Mouse (Mus musculus): ENCODE measurements around the gene Oas3. TPM values are rescaled to one million over a fixed set of nuclear protein-coding genes. Genes with fewer than 3 reads are reported as not detected.

The Oas3 gene
- polyA plus RNA-seq, 1 experiment = 0.13 TPM

GRCm38 (mm10) chr5:120761901-120762300, 15.6 kb downstream of the Oas3 start:
- no peak for TF ChIP-seq CTCF (IDR thresholded peaks at IDR 0.05; ENCODE audit: extremely low read depth, insufficient read depth, low read length)
- no peak for TF ChIP-seq POLR2A (IDR thresholded peaks at IDR 0.05; ENCODE audit: extremely low read depth, insufficient read depth, low read length)
- H3K27ac ChIP-seq (ENCODE audit: insufficient read depth, low read length) = no peak overlapping the region

GRCm38 (mm10) chr5:120754215-120754614, 23.2 kb downstream of the Oas3 start:
- Histone ChIP-seq H3K4me3 (ENCODE audit: insufficient read depth, low read length) (no peak overlapping the region), H3K27ac (ENCODE audit: insufficient read depth, low read length) (no peak overlapping the region), H3K4me1 (ENCODE audit: control insufficient read depth, insufficient read depth, low read length) (no peaks in the 10 kb centered on the region)
- TF ChIP-seq POLR2A (IDR thresholded peaks at IDR 0.05; ENCODE audit: extremely low read depth, insufficient read depth, low read length) = no peak
- no peak for TF ChIP-seq CTCF (IDR thresholded peaks at IDR 0.05; ENCODE audit: extremely low read depth, insufficient read depth, low read length)

More at GRCm38 (mm10) chr5:120761901-120762300, 15.6 kb downstream of the Oas3 start:
- no peaks in the 10 kb centered on the region for H3K4me1 ChIP-seq (ENCODE audit: control insufficient read depth, insufficient read depth, low read length)
- H3K4me3 ChIP-seq (ENCODE audit: insufficient read depth, low read length) = no peak overlapping the region

GRCm38 (mm10) chr5:120752786-120753185, 24.7 kb downstream of the Oas3 start:
- H3K27ac ChIP-seq (ENCODE audit: insufficient read depth, low read length) = no peak overlapping the region
- no peak for TF ChIP-seq CTCF (IDR thresholded peaks at IDR 0.05; ENCODE audit: extremely low read depth, insufficient read depth, low read length)
- H3K4me3 ChIP-seq (ENCODE audit: insufficient read depth, low read length) = no peak overlapping the region
- no peaks in the 10 kb centered on the region for H3K4me1 ChIP-seq (ENCODE audit: control insufficient read depth, insufficient read depth, low read length)

- H3K4me3 ChIP-seq (ENCODE audit: insufficient read depth, low read length) = no peak overlapping the region
- TF ChIP-seq CTCF (IDR thresholded peaks at IDR 0.05; ENCODE audit: extremely low read depth, insufficient read depth, low read length) (no peak), POLR2A (IDR thresholded peaks at IDR 0.05; ENCODE audit: extremely low read depth, insufficient read depth, low read length) (no peak)
- no peaks in the 10 kb centered on the region for H3K4me1 ChIP-seq (ENCODE audit: control insufficient read depth, insufficient read depth, low read length)
- H3K27ac ChIP-seq (ENCODE audit: insufficient read depth, low read length) = no peak overlapping the region
Observed at GRCm38 (mm10) chr5:120751206-120751605, 26.3 kb downstream of the Oas3 start.

- no peaks in the 10 kb centered on the region for H3K4me1 ChIP-seq (ENCODE audit: control insufficient read depth, insufficient read depth, low read length)
- no peak within 1 kb of the TSS for H3K4me3 ChIP-seq (ENCODE audit: insufficient read depth, low read length)
- no peak for TF ChIP-seq CTCF (IDR thresholded peaks at IDR 0.05; ENCODE audit: extremely low read depth, insufficient read depth, low read length)
- no peak for TF ChIP-seq POLR2A (IDR thresholded peaks at IDR 0.05; ENCODE audit: extremely low read depth, insufficient read depth, low read length)
- no peak within 1 kb of the TSS for H3K27ac ChIP-seq (ENCODE audit: insufficient read depth, low read length)
Observed at GRCm38 (mm10) chr5:120749688-120750087, 27.8 kb downstream of the Oas3 start, which contains the start of gene Oas2. Oas2 (minus strand) TSS chr5:120749853.

- H3K4me1 ChIP-seq (ENCODE audit: control insufficient read depth, insufficient read depth, low read length) = no peaks in the 10 kb centered on the region
- no peak overlapping the region for H3K27ac ChIP-seq (ENCODE audit: insufficient read depth, low read length)
- no peak overlapping the region for H3K4me3 ChIP-seq (ENCODE audit: insufficient read depth, low read length)
- no peak for TF ChIP-seq POLR2A (IDR thresholded peaks at IDR 0.05; ENCODE audit: extremely low read depth, insufficient read depth, low read length)
- peak; percentile 50 for TF ChIP-seq CTCF (IDR thresholded peaks at IDR 0.05; ENCODE audit: extremely low read depth, insufficient read depth, low read length)
Observed at GRCm38 (mm10) chr5:120746451-120746850, 31.0 kb downstream of the Oas3 start.

GRCm38 (mm10) chr5:120742125-120742524, 35.3 kb downstream of the Oas3 start:
- Histone ChIP-seq H3K27ac (ENCODE audit: insufficient read depth, low read length) (no peak overlapping the region), H3K4me1 (ENCODE audit: control insufficient read depth, insufficient read depth, low read length) (no peaks in the 10 kb centered on the region), H3K4me3 (ENCODE audit: insufficient read depth, low read length) (no peak overlapping the region)
- TF ChIP-seq POLR2A (IDR thresholded peaks at IDR 0.05; ENCODE audit: extremely low read depth, insufficient read depth, low read length) = no peak
- TF ChIP-seq CTCF (IDR thresholded peaks at IDR 0.05; ENCODE audit: extremely low read depth, insufficient read depth, low read length) = peak; percentile 41

- Histone ChIP-seq H3K27ac (ENCODE audit: insufficient read depth, low read length) (no peak overlapping the region), H3K4me3 (ENCODE audit: insufficient read depth, low read length) (no peak overlapping the region), H3K4me1 (ENCODE audit: control insufficient read depth, insufficient read depth, low read length) (0 out of 2 replicates have a peak, but pooled peaks cover under 1% of the 10 kb centered on the region)
- no peak for TF ChIP-seq CTCF (IDR thresholded peaks at IDR 0.05; ENCODE audit: extremely low read depth, insufficient read depth, low read length)
- TF ChIP-seq POLR2A (IDR thresholded peaks at IDR 0.05; ENCODE audit: extremely low read depth, insufficient read depth, low read length) = no peak
Observed at GRCm38 (mm10) chr5:120734380-120734990, 43.0 kb downstream of the Oas3 start.

- TF ChIP-seq POLR2A (IDR thresholded peaks at IDR 0.05; ENCODE audit: extremely low read depth, insufficient read depth, low read length) (no peak), CTCF (IDR thresholded peaks at IDR 0.05; ENCODE audit: extremely low read depth, insufficient read depth, low read length) (no peak)
- Histone ChIP-seq H3K4me3 (ENCODE audit: insufficient read depth, low read length) (no peak overlapping the region), H3K4me1 (ENCODE audit: control insufficient read depth, insufficient read depth, low read length) (0 out of 2 replicates have a peak, but pooled peaks cover 1% of the 10 kb centered on the region), H3K27ac (ENCODE audit: insufficient read depth, low read length) (no peak overlapping the region)
Observed at GRCm38 (mm10) chr5:120733696-120734095, 43.8 kb downstream of the Oas3 start.

- Histone ChIP-seq H3K4me1 (ENCODE audit: control insufficient read depth, insufficient read depth, low read length) (0 out of 2 replicates have a peak, but pooled peaks cover 1% of the 10 kb centered on the region), H3K4me3 (ENCODE audit: insufficient read depth, low read length) (no peak overlapping the region), H3K27ac (ENCODE audit: insufficient read depth, low read length) (no peak overlapping the region)
- no peak for TF ChIP-seq POLR2A (IDR thresholded peaks at IDR 0.05; ENCODE audit: extremely low read depth, insufficient read depth, low read length)
Observed at GRCm38 (mm10) chr5:120732740-120733139, 44.7 kb downstream of the Oas3 start.
